In the genomic region with DNA sequence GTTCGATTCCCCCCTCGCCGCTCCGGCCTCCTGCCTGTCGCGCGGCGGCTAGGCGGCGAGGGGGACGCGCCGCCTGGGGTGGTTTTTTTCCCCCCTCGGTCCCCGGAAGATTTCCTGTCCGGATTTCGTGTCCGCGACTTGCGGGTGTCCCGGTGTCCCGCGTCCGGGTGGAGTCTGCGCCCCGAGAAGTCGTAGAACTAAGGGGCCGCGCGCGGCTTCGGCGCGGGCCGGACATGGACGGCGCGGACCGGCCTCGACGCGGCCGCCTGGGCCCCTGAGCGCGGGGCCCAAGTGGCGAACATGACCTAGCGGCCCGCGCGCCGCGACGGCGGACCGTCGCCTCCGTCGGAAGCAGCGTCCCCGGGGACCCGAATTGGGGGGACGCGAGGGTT, we compare ENCODE assay signal across 8 mouse cellular contexts. TPM values are rescaled to one million over a fixed set of nuclear protein-coding genes. Genes with fewer than 3 reads are reported as not detected.
DNase-seq lines count a peak whose midpoint lies in the region; ATAC-seq and TF ChIP-seq lines count a peak whose summit lies in the region.

No protein-coding gene starts in this region.

- dilution Hi-C loops in CH12.LX (cut with MboI; ENCODE audit: extremely low pct_ligation_motif_present, extremely low pct_unique_long_range_greater_than_20kb, low sequenced_read_pairs) = no loop called here

- no peaks in the 10 kb centered on the region for H3K27me3 ChIP-seq in heart, embryonic 10.5 days (ENCODE audit: insufficient read depth, poor library complexity, severe bottlenecking)
- no peaks in the 10 kb centered on the region for H3K27me3 ChIP-seq in CH12.LX (replicated peaks)
- H3K27me3 ChIP-seq in forebrain, embryonic 14.5 days (replicated peaks; ENCODE audit: control insufficient read depth, insufficient read depth, low read length) = no peaks in the 10 kb centered on the region
- H3K27me3 ChIP-seq in liver, embryonic 14.5 days (ENCODE audit: control insufficient read depth, insufficient read depth, low read length) = no peaks in the 10 kb centered on the region

- peak overlapping the region; percentile 93 for H3K9ac ChIP-seq in CH12.LX (ENCODE audit: insufficient read depth, low read depth)
- H3K9ac ChIP-seq in forebrain, embryonic 14.5 days (ENCODE audit: low read length) = peak overlapping the region; percentile 85
- peak overlapping the region; percentile 99 for H3K9ac ChIP-seq in liver, embryonic 14.5 days (replicated peaks)

- in situ Hi-C loops in CH12.LX (cut with MboI; ENCODE audit: low pct_ligation_motif_present, low pct_unique_long_range_greater_than_20kb, low sequenced_read_pairs) = no loop called here

- H3K4me2 ChIP-seq in CH12.LX (ENCODE audit: insufficient read depth, low read depth, poor library complexity, severe bottlenecking) = peak overlapping the region; percentile 83; the same call in 1 of the 2 replicates
- peak overlapping the region; percentile 97 for H3K4me2 ChIP-seq in forebrain, embryonic 14.5 days (ENCODE audit: low read length)
- H3K4me2 ChIP-seq in liver, embryonic 14.5 days (ENCODE audit: low read depth) = peak overlapping the region; percentile 81

- TF ChIP-seq CTCF in CH12.LX (conservative IDR thresholded peaks at IDR 0.05 in 1 of 2, IDR thresholded peaks at IDR 0.05 in 1 of 2; ENCODE audit: low read depth in 2 of 2, low read length in 2 of 2) = no peak
- TF ChIP-seq CTCF in liver, embryonic 14.5 days (IDR thresholded peaks at IDR 0.05; ENCODE audit: low read depth) = no peak

- TF ChIP-seq RAD21 in CH12.LX (IDR thresholded peaks at IDR 0.05; ENCODE audit: low read depth, low read length) = no peak

- peaks cover 52% of the 10 kb centered on the region for H3K79me2 ChIP-seq in CH12.LX (replicated peaks; ENCODE audit: control insufficient read depth, extremely low read depth, insufficient read depth, poor library complexity, severe bottlenecking)

- under 1% methylated on average over 63 of the region's 63 CpGs for WGBS in heart, embryonic 10.5 days
- 0% methylated on average over 51 of the region's 63 CpGs for WGBS in forebrain, embryonic 14.5 days
- WGBS in liver, embryonic 14.5 days (ENCODE audit: insufficient replicate concordance) = under 1% methylated on average over 63 of the region's 63 CpGs

- no peak for TF ChIP-seq EP300 in CH12.LX (IDR thresholded peaks at IDR 0.05; ENCODE audit: low read length)
- no peak for TF ChIP-seq EP300 in liver, embryonic 14.5 days (IDR thresholded peaks at IDR 0.05; ENCODE audit: low read depth)

- peak overlapping the region; percentile 93 for H3K4me3 ChIP-seq in heart, embryonic 10.5 days
- H3K4me3 ChIP-seq in CH12.LX (replicated peaks in 1 of 3; ENCODE audit: low read depth in 2 of 3, low read length in 2 of 3, poor library complexity in 1 of 3) = peak overlapping the region; percentile 85 to 93 (median 90)
- H3K4me3 ChIP-seq in forebrain, embryonic 14.5 days (ENCODE audit: low read depth, low read length) = peak overlapping the region; percentile 96
- H3K4me3 ChIP-seq in liver, embryonic 14.5 days (ENCODE audit: insufficient read depth in 1 of 2, low read depth in 2 of 2, low read length in 2 of 2) = peak overlapping the region; percentile 85 to 97

- H3K4me1 ChIP-seq in heart, embryonic 10.5 days = peaks cover 49% of the 10 kb centered on the region
- peaks cover 20 to 41% of the 10 kb centered on the region in 2 experiments for H3K4me1 ChIP-seq in CH12.LX (ENCODE audit: control insufficient read depth in 1 of 2, insufficient read depth in 2 of 2)
- peaks cover 24% of the 10 kb centered on the region for H3K4me1 ChIP-seq in forebrain, embryonic 14.5 days (ENCODE audit: control insufficient read depth, insufficient read depth, low read length)
- H3K4me1 ChIP-seq in liver, embryonic 14.5 days (replicated peaks; ENCODE audit: control insufficient read depth in 2 of 2, insufficient read depth in 2 of 2, low read length in 1 of 2) = peaks cover 19 to 31% of the 10 kb centered on the region in 2 experiments

- peaks cover 33% of the 10 kb centered on the region for H3K36me3 ChIP-seq in heart, embryonic 10.5 days
- peaks cover 28 to 36% of the 10 kb centered on the region in 2 experiments for H3K36me3 ChIP-seq in CH12.LX (replicated peaks in 1 of 2; ENCODE audit: control insufficient read depth in 1 of 2, insufficient read depth in 1 of 2, low read length in 1 of 2)
- peaks cover 14% of the 10 kb centered on the region; the same call in 1 of the 2 replicates for H3K36me3 ChIP-seq in forebrain, embryonic 14.5 days (ENCODE audit: control insufficient read depth, insufficient read depth, low read length)
- peaks cover 36% of the 10 kb centered on the region for H3K36me3 ChIP-seq in liver, embryonic 14.5 days (replicated peaks; ENCODE audit: control insufficient read depth, insufficient read depth, low read depth)

- H3K9me3 ChIP-seq in heart, embryonic 10.5 days = no peaks in the 10 kb centered on the region
- no peaks in the 10 kb centered on the region for H3K9me3 ChIP-seq in CH12.LX (replicated peaks; ENCODE audit: low read length)
- H3K9me3 ChIP-seq in forebrain, embryonic 14.5 days (replicated peaks; ENCODE audit: control insufficient read depth, low read length) = no peaks in the 10 kb centered on the region
- H3K9me3 ChIP-seq in liver, embryonic 14.5 days (ENCODE audit: control insufficient read depth, low read length) = no peaks in the 10 kb centered on the region

- H3K27ac ChIP-seq in heart, embryonic 10.5 days = peak overlapping the region; percentile 96
- H3K27ac ChIP-seq in CH12.LX (ENCODE audit: insufficient read depth, low read depth) = peak overlapping the region; percentile 23; the same call in 1 of the 2 replicates
- peak overlapping the region; percentile 74 for H3K27ac ChIP-seq in forebrain, embryonic 14.5 days (ENCODE audit: low read depth, low read length)
- H3K27ac ChIP-seq in liver, embryonic 14.5 days = peak overlapping the region; percentile 69

- TF ChIP-seq POLR2A in CH12.LX (IDR thresholded peaks at IDR 0.05; ENCODE audit: low read depth, low read length) = no peak

- no peak for DNase-seq in heart, embryonic 10.5 days (ENCODE audit: low spot score)
- no peak for DNase-seq in heart, adult 8-10 months (ENCODE audit: low spot score)
- no peak for DNase-seq in CH12.LX (ENCODE audit: extremely low read depth)
- no peak for DNase-seq in forebrain, embryonic 14.5 days (ENCODE audit: low spot score)
- DNase-seq in liver, embryonic 14.5 days (ENCODE audit: low read depth in 3 of 3, low spot score in 3 of 3) = no peak
- DNase-seq in ovary, postnatal 36 days (ENCODE audit: low spot score) = no peak
- no peak for DNase-seq in layer of hippocampus, postnatal 25 days (ENCODE audit: extremely low spot score in 1 of 2, low spot score in 1 of 2)
- DNase-seq in layer of hippocampus, adult 9-11 months = no peak

- ATAC-seq in forebrain, embryonic 14.5 days = no peak
- ATAC-seq in liver, embryonic 14.5 days (ENCODE audit: insufficient read depth) = peak; percentile 15; the same call in 1 of the 2 replicates

RNA-seq across cellular contexts. Expression of a gene that starts 0.3 kb away (rescaled TPM):
- polyA plus RNA-seq in heart, embryonic 10.5 days (2016; fragmentation: Nextera tagmentation; extraction: Ambion mirVana) = 12.4 and 17.8 TPM in 2 replicates
- 100 to 1,000 TPM; 148 to 176 (median 153) TPM for total RNA-seq in heart, adult 8-10 months (2022)
- total RNA-seq in CH12.LX (2012; rRNA removed) = 64.8 and 65.9 TPM in 2 replicates
- total RNA-seq in CH12.LX (2014; rRNA removed) = 47.4 and 48.5 TPM in 2 replicates
- 93.4 and 94.9 TPM in 2 replicates for polyA plus RNA-seq in CH12.LX (2012; ENCODE audit: insufficient read length, low read depth)
- polyA plus RNA-seq in forebrain, embryonic 14.5 days (2014; fragmentation: Nextera tagmentation; extraction: Ambion mirVana) = 25.5 and 27.7 TPM in 2 replicates
- 80.5 and 88.8 TPM in 2 replicates for polyA plus RNA-seq in liver, embryonic 14.5 days (2012; rRNA removed)
- 17.4 and 18.9 TPM in 2 replicates for polyA plus RNA-seq in liver, embryonic 14.5 days (2014; fragmentation: Nextera tagmentation; extraction: Ambion mirVana)
- 10 to 100 TPM; 89.1 to 94.3 TPM for total RNA-seq in layer of hippocampus, postnatal 25 days (2021)

RNA-seq across cellular contexts. Expression of a gene that starts 10.6 kb away (rescaled TPM):
- 14.8 and 15.6 TPM in 2 replicates for polyA plus RNA-seq in heart, embryonic 10.5 days (2016; fragmentation: Nextera tagmentation; extraction: Ambion mirVana)
- 10 to 100 TPM in 3 of 4 experiments, 1 to 10 TPM in 1; 9.5 to 12.0 (median 11.1) TPM for total RNA-seq in heart, adult 8-10 months (2022)
- total RNA-seq in CH12.LX (2012; rRNA removed) (20.7 and 22.6 TPM in 2 replicates), CH12.LX (2014; rRNA removed) (9.0 and 9.7 TPM in 2 replicates)
- 21.1 and 24.2 TPM in 2 replicates for polyA plus RNA-seq in CH12.LX (2012; ENCODE audit: insufficient read length, low read depth)
- 8.1 and 11.1 TPM in 2 replicates for polyA plus RNA-seq in forebrain, embryonic 14.5 days (2014; fragmentation: Nextera tagmentation; extraction: Ambion mirVana)
- 10.0 and 10.1 TPM in 2 replicates for polyA plus RNA-seq in liver, embryonic 14.5 days (2012; rRNA removed)
- 6.6 and 7.6 TPM in 2 replicates for polyA plus RNA-seq in liver, embryonic 14.5 days (2014; fragmentation: Nextera tagmentation; extraction: Ambion mirVana)
- total RNA-seq in layer of hippocampus, postnatal 25 days (2021) = 10 to 100 TPM; 14.5 to 22.0 TPM

RNA-seq across cellular contexts. Expression of a gene that starts 22.5 kb away (rescaled TPM):
- polyA plus RNA-seq in heart, embryonic 10.5 days (2016; fragmentation: Nextera tagmentation; extraction: Ambion mirVana) = 689 and 872 TPM in 2 replicates
- total RNA-seq in heart, adult 8-10 months (2022) = 1,000 to 10,000 TPM; 1,050 to 1,135 (median 1,101) TPM
- total RNA-seq in CH12.LX (2012; rRNA removed) (270 and 326 TPM in 2 replicates), CH12.LX (2014; rRNA removed) (85.8 and 106 TPM in 2 replicates)
- 306 and 352 TPM in 2 replicates for polyA plus RNA-seq in CH12.LX (2012; ENCODE audit: insufficient read length, low read depth)
- 412 and 467 TPM in 2 replicates for polyA plus RNA-seq in forebrain, embryonic 14.5 days (2014; fragmentation: Nextera tagmentation; extraction: Ambion mirVana)
- 196 and 211 TPM in 2 replicates for polyA plus RNA-seq in liver, embryonic 14.5 days (2012; rRNA removed)
- polyA plus RNA-seq in liver, embryonic 14.5 days (2014; fragmentation: Nextera tagmentation; extraction: Ambion mirVana) = 249 and 270 TPM in 2 replicates
- total RNA-seq in layer of hippocampus, postnatal 25 days (2021) = 100 to 1,000 TPM; 338 to 391 TPM

RNA-seq across cellular contexts. Expression of a gene that starts 24.7 kb away (rescaled TPM):
- polyA plus RNA-seq in heart, embryonic 10.5 days (2016; fragmentation: Nextera tagmentation; extraction: Ambion mirVana) = 2.0 and 4.0 TPM in 2 replicates
- 1 to 10 TPM; 3.8 to 6.1 (median 4.6) TPM for total RNA-seq in heart, adult 8-10 months (2022)
- total RNA-seq in CH12.LX (2012; rRNA removed) (2.3 and 2.6 TPM in 2 replicates), CH12.LX (2014; rRNA removed) (0.09 and 0.19 TPM in 2 replicates)
- 1.7 and 2.4 TPM in 2 replicates for polyA plus RNA-seq in CH12.LX (2012; ENCODE audit: insufficient read length, low read depth)
- 41.0 and 42.4 TPM in 2 replicates for polyA plus RNA-seq in forebrain, embryonic 14.5 days (2014; fragmentation: Nextera tagmentation; extraction: Ambion mirVana)
- 1.8 and 2.2 TPM in 2 replicates for polyA plus RNA-seq in liver, embryonic 14.5 days (2012; rRNA removed)
- 0.42 and 1.1 TPM in 2 replicates for polyA plus RNA-seq in liver, embryonic 14.5 days (2014; fragmentation: Nextera tagmentation; extraction: Ambion mirVana)
- total RNA-seq in layer of hippocampus, postnatal 25 days (2021) = 100 to 1,000 TPM; 399 to 401 TPM

RNA-seq across cellular contexts. Expression of a gene that starts 32.1 kb away (rescaled TPM):
- polyA plus RNA-seq in heart, embryonic 10.5 days (2016; fragmentation: Nextera tagmentation; extraction: Ambion mirVana) = 16.1 and 24.4 TPM in 2 replicates
- 100 to 1,000 TPM in 1 of 4 experiments, 10 to 100 TPM in 3; 83.9 to 111 (median 91.0) TPM for total RNA-seq in heart, adult 8-10 months (2022)
- total RNA-seq in CH12.LX (2012; rRNA removed) = 11.6 and 16.2 TPM in 2 replicates
- 3.9 and 4.7 TPM in 2 replicates for total RNA-seq in CH12.LX (2014; rRNA removed)
- 25.2 and 33.2 TPM in 2 replicates for polyA plus RNA-seq in CH12.LX (2012; ENCODE audit: insufficient read length, low read depth)
- 67.0 and 73.6 TPM in 2 replicates for polyA plus RNA-seq in forebrain, embryonic 14.5 days (2014; fragmentation: Nextera tagmentation; extraction: Ambion mirVana)
- polyA plus RNA-seq in liver, embryonic 14.5 days (2012; rRNA removed) = 9.1 and 10.3 TPM in 2 replicates
- 5.1 and 5.7 TPM in 2 replicates for polyA plus RNA-seq in liver, embryonic 14.5 days (2014; fragmentation: Nextera tagmentation; extraction: Ambion mirVana)
- total RNA-seq in layer of hippocampus, postnatal 25 days (2021) = 10 to 100 TPM; 61.4 to 82.4 TPM

Comparison
In these comparisons a context has a peak if more than half of its experiments do, and no peak if none do; other contexts are left out.
1. H3K27ac ChIP-seq: peak in every context shown above with its lines; median percentile 96 in heart, embryonic 10.5 days; 74 in forebrain, embryonic 14.5 days; 69 in liver, embryonic 14.5 days; 23 in CH12.LX.